Mouse (Mus musculus): ENCODE results near the gene Plekhh1.

DNA sequence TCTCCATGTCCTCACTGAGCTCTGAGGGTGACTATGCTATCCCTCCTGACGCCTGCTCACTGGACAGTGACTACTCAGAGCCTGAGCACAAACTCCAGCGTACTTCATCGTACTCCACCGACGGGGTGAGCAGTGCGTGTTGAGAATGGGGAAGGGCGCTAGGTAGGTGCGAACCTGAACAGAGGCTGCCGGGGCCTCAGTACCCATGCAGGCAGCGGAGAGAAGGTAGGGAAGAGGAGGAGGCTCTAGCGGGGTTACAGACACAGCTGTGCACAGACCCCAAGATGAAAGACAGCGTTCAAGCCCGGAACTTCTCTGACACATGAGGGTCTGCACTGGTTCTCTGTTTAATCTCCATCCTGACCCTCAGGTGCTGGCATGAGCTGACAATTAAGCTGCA lies 35.5 kb downstream of the Plekhh1 start:
- TF ChIP-seq CTCF (IDR thresholded peaks at IDR 0.05; ENCODE audit: control insufficient read depth, insufficient read depth, insufficient replicate concordance, low read depth, low read length), result no peak
- TF ChIP-seq POLR2A (IDR thresholded peaks at IDR 0.05; ENCODE audit: control insufficient read depth, low read depth, low read length), result no peak
